32 mouse cellular contexts compared by ENCODE assay signal in genomic region chr4:66804552-66805301, GRCm38 (mm10).
"Had no signal": no experiment of that assay in that cellular context is flagged by ENCODE, and none has a peak within 500 bp of the region (broad histone marks: within the 10 kb centered on the region; RNA-seq: fewer than 3 reads in every experiment).

No protein-coding gene starts in this region.

- ATAC-seq: liver, embryonic 12.5 days; liver, postnatal 0 days; lung, postnatal 0 days; midbrain, embryonic 13.5 days; midbrain, embryonic 15.5 days; midbrain, embryonic 16.5 days had no signal

- H3K4me1 ChIP-seq: limb, embryonic 10.5 days; limb, embryonic 12.5 days; limb, embryonic 13.5 days; limb, embryonic 15.5 days; liver, embryonic 12.5 days; liver, embryonic 13.5 days; liver, embryonic 15.5 days; lung, embryonic 15.5 days; megakaryocyte, embryonic 14.5 days; midbrain, embryonic 10.5 days; midbrain, embryonic 12.5 days; midbrain, embryonic 13.5 days; midbrain, embryonic 15.5 days; neural tube, embryonic 12.5 days had no signal

- H3K4me3 ChIP-seq: limb, embryonic 10.5 days; limb, embryonic 12.5 days; limb, embryonic 13.5 days; limb, embryonic 15.5 days; liver, embryonic 12.5 days; liver, embryonic 13.5 days; liver, embryonic 15.5 days; lung, embryonic 15.5 days; megakaryocyte, embryonic 14.5 days; midbrain, embryonic 10.5 days; midbrain, embryonic 12.5 days; midbrain, embryonic 13.5 days; midbrain, embryonic 15.5 days; myocyte; neural tube, embryonic 12.5 days had no signal

- H3K27ac ChIP-seq: limb, embryonic 10.5 days; limb, embryonic 12.5 days; limb, embryonic 13.5 days; limb, embryonic 15.5 days; liver, embryonic 12.5 days; liver, embryonic 13.5 days; liver, embryonic 14.5 days; liver, embryonic 15.5 days; lung, embryonic 15.5 days; macrophage; midbrain, embryonic 10.5 days; midbrain, embryonic 12.5 days; midbrain, embryonic 13.5 days; midbrain, embryonic 15.5 days; neural tube, embryonic 12.5 days had no signal

- H3K9me3 ChIP-seq: limb, embryonic 10.5 days; limb, embryonic 12.5 days; limb, embryonic 13.5 days; limb, embryonic 15.5 days; liver, embryonic 12.5 days; liver, embryonic 13.5 days; liver, embryonic 15.5 days; lung, embryonic 15.5 days; megakaryocyte, embryonic 14.5 days; midbrain, embryonic 10.5 days; midbrain, embryonic 12.5 days; midbrain, embryonic 13.5 days; midbrain, embryonic 15.5 days; neural tube, embryonic 12.5 days had no signal

- H3K36me3 ChIP-seq: limb, embryonic 10.5 days; limb, embryonic 12.5 days; limb, embryonic 13.5 days; limb, embryonic 15.5 days; liver, embryonic 12.5 days; liver, embryonic 13.5 days; liver, embryonic 15.5 days; lung, embryonic 15.5 days; midbrain, embryonic 10.5 days; midbrain, embryonic 12.5 days; midbrain, embryonic 13.5 days; midbrain, embryonic 15.5 days; neural tube, embryonic 12.5 days had no signal

- H3K9ac ChIP-seq: limb, embryonic 12.5 days; limb, embryonic 13.5 days; limb, embryonic 15.5 days; liver, embryonic 12.5 days; liver, embryonic 13.5 days; liver, embryonic 14.5 days; liver, embryonic 15.5 days; liver, postnatal 0 days; lung, embryonic 14.5 days; lung, embryonic 15.5 days; midbrain, embryonic 12.5 days; midbrain, embryonic 13.5 days; midbrain, embryonic 15.5 days; neural tube, embryonic 12.5 days had no signal

- H3K27me3 ChIP-seq: limb, embryonic 12.5 days; limb, embryonic 13.5 days; limb, embryonic 15.5 days; liver, embryonic 12.5 days; liver, embryonic 13.5 days; liver, embryonic 15.5 days; lung, embryonic 15.5 days; megakaryocyte, embryonic 14.5 days; midbrain, embryonic 12.5 days; midbrain, embryonic 13.5 days; midbrain, embryonic 15.5 days; neural tube, embryonic 12.5 days had no signal

- H3K4me2 ChIP-seq: limb, embryonic 12.5 days; limb, embryonic 13.5 days; limb, embryonic 15.5 days; liver, embryonic 11.5 days; liver, embryonic 12.5 days; liver, embryonic 13.5 days; liver, embryonic 15.5 days; lung, embryonic 14.5 days; lung, embryonic 15.5 days; midbrain, embryonic 11.5 days; midbrain, embryonic 12.5 days; midbrain, embryonic 13.5 days; midbrain, embryonic 15.5 days; neural tube, embryonic 12.5 days had no signal

- DNase-seq: left cerebral cortex, postnatal 4 days; liver; liver, embryonic 13.5 days; liver, postnatal 0 days; lung, adult 18-20 months; lung, adult 2 months; lung, embryonic 14.5 days; lung, postnatal 10 days; lung, postnatal 14 days; lung, postnatal 36 days; lung, postnatal 4 days; midbrain, embryonic 14.5 days had no signal
